Comparison of ENCODE assay signal across 28 mouse cellular contexts in the genomic region with DNA sequence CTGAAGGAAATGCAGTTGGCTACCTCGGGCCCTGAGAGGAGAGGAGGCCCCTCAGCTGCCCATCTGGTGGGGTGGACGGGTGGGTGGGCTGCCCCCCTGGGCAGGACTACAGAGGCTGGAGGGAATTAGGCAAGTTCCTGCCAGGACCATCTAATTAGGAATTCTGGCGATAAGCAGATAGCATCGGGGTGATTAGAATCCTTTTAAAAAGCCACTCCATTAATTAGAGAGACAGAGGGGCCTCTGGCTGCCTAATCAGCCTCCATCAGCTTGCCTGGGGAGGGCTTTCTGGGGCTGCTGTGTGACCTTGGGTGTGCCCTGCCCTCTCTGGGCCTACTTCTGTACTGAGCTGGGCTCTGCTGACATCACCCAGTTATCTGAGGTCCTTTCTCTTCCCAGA. TPM values are rescaled to one million over a fixed set of nuclear protein-coding genes. Genes with fewer than 3 reads are reported as not detected.
"Had no signal": no experiment of that assay in that cellular context is flagged by ENCODE, and none has a peak within 500 bp of the region (broad histone marks: within the 10 kb centered on the region; RNA-seq: fewer than 3 reads in every experiment).

No protein-coding gene starts in this region.

- DNase-seq: lung, adult 18-20 months; lung, embryonic 14.5 days; lung, postnatal 10 days; lung, postnatal 4 days; midbrain, embryonic 14.5 days; right cerebral cortex, adult 18-20 months; right cerebral cortex, postnatal 25 days; right cerebral cortex, postnatal 4 days; spleen, adult 18-20 months; thymus, adult 18-20 months; thymus, postnatal 14 days; thymus, postnatal 36 days had no signal

- H3K4me1 ChIP-seq: midbrain, embryonic 12.5 days; neural tube, embryonic 13.5 days; neural tube, embryonic 15.5 days had no signal

- H3K36me3 ChIP-seq: midbrain, embryonic 10.5 days; midbrain, embryonic 12.5 days; neural tube, embryonic 13.5 days; neural tube, embryonic 15.5 days had no signal

- H3K9me3 ChIP-seq: neural tube, embryonic 15.5 days had no signal

- H3K27ac ChIP-seq: liver, embryonic 14.5 days; midbrain, embryonic 10.5 days; midbrain, embryonic 12.5 days; neural tube, embryonic 13.5 days; neural tube, embryonic 15.5 days had no signal

- ATAC-seq: midbrain, embryonic 16.5 days had no signal

- H3K27me3 ChIP-seq: neural tube, embryonic 15.5 days had no signal

- H3K4me3 ChIP-seq: midbrain, embryonic 10.5 days; midbrain, embryonic 12.5 days; myocyte; neural tube, embryonic 13.5 days; neural tube, embryonic 15.5 days had no signal

- H3K9ac ChIP-seq: liver, embryonic 14.5 days; lung, embryonic 14.5 days; midbrain, embryonic 12.5 days; neural tube, embryonic 13.5 days; neural tube, embryonic 15.5 days had no signal

- H3K4me2 ChIP-seq: lung, embryonic 14.5 days; midbrain, embryonic 12.5 days; neural tube, embryonic 13.5 days; neural tube, embryonic 15.5 days had no signal

RNA-seq across cellular contexts. Expression of gene Dnajb8, which starts 3.0 kb away (rescaled TPM):
- total RNA-seq: megakaryocyte, adult 5-6 weeks; megakaryocyte-erythroid progenitor cell, adult 5-6 weeks had no signal
- polyA plus RNA-seq: liver, embryonic 14.5 days; liver, embryonic 16.5 days; lung, embryonic 14.5 days; lung, embryonic 16.5 days; midbrain, embryonic 10.5 days; midbrain, embryonic 12.5 days; midbrain, embryonic 14.5 days; midbrain, embryonic 16.5 days; myocyte; neural tube, embryonic 11.5 days; neural tube, embryonic 13.5 days; neural tube, embryonic 15.5 days; small intestine, adult 2 months; stomach, embryonic 14.5 days; stomach, embryonic 16.5 days; thymus, postnatal 0 days had no signal
